Comparison of ENCODE assay signal across 13 mouse cellular contexts in genomic region chr9:40408415-40408814, GRCm38 (mm10).
"Had no signal": no experiment of that assay in that cellular context is flagged by ENCODE, and none has a peak within 500 bp of the region (broad histone marks: within the 10 kb centered on the region; RNA-seq: fewer than 3 reads in every experiment).

No protein-coding gene starts in this region.

- H3K36me3 ChIP-seq: limb, embryonic 15.5 days; liver, embryonic 12.5 days; midbrain, embryonic 10.5 days; midbrain, embryonic 15.5 days; neural tube, embryonic 13.5 days had no signal

- H3K27me3 ChIP-seq: limb, embryonic 15.5 days; liver, embryonic 12.5 days; midbrain, embryonic 15.5 days; neural tube, embryonic 13.5 days had no signal

- H3K9me3 ChIP-seq: limb, embryonic 15.5 days; liver, embryonic 12.5 days; midbrain, embryonic 10.5 days; midbrain, embryonic 15.5 days; neural tube, embryonic 13.5 days had no signal

- H3K4me1 ChIP-seq: liver, embryonic 12.5 days; midbrain, embryonic 15.5 days had no signal

- H3K4me2 ChIP-seq: limb, embryonic 15.5 days; liver, embryonic 12.5 days; midbrain, embryonic 15.5 days; neural tube, embryonic 13.5 days had no signal

- H3K27ac ChIP-seq: hindbrain, postnatal 0 days; liver, embryonic 12.5 days; midbrain, embryonic 10.5 days; midbrain, embryonic 15.5 days had no signal

- DNase-seq: layer of hippocampus, adult 9-11 months; layer of hippocampus, postnatal 36 days; lung, postnatal 4 days; right cerebral cortex, postnatal 4 days; spleen, adult 18-20 months; thymus, postnatal 36 days had no signal

- H3K4me3 ChIP-seq: limb, embryonic 15.5 days; liver, embryonic 12.5 days; midbrain, embryonic 10.5 days; midbrain, embryonic 15.5 days; neural tube, embryonic 13.5 days had no signal

- H3K9ac ChIP-seq: limb, embryonic 15.5 days; liver, embryonic 12.5 days; midbrain, embryonic 15.5 days; neural tube, embryonic 13.5 days had no signal

- ATAC-seq: hindbrain, postnatal 0 days; liver, embryonic 12.5 days; lung, postnatal 0 days; midbrain, embryonic 15.5 days had no signal
